Mouse (Mus musculus) kidney, adult 2 months (tissue): ENCODE results near the gene Tcf20. TPM values are rescaled to one million over a fixed set of nuclear protein-coding genes. Genes with fewer than 3 reads are reported as not detected.

ENCODE experiments used
- DNase-seq: peaks from one replicate; pipeline ENCODE4 v3.0.0; 2021
- H3K27ac ChIP-seq: fragments of 200-500 bp; 2 replicates; pipeline ENCODE4 v1.5.1; 2012; ENCODE audit warnings: low read depth, low read length, control low read depth, inconsistent platforms; ENCODE audit not compliant: insufficient read depth
- H3K27me3 ChIP-seq: fragments of 200-500 bp; replicated peaks from 2 replicates; pipeline ENCODE4 v1.6.1; 2012; ENCODE audit warnings: mild to moderate bottlenecking, moderate library complexity, low read length, inconsistent platforms; ENCODE audit not compliant: control insufficient read depth, insufficient read depth
- H3K36me3 ChIP-seq: fragments of 200-500 bp; 2 replicates; pipeline ENCODE4 v1.6.1; 2012; ENCODE audit warnings: mild to moderate bottlenecking, moderate library complexity, low read length, inconsistent platforms; ENCODE audit not compliant: control insufficient read depth, insufficient read depth
- H3K4me1 ChIP-seq: fragments of 200-500 bp; 2 replicates; pipeline ENCODE4 v1.6.1; 2011; ENCODE audit warnings: low read length; ENCODE audit not compliant: control insufficient read depth, insufficient read depth
- H3K4me3 ChIP-seq: fragments of 200-500 bp; 2 replicates; pipeline ENCODE4 v1.5.1; 2011; ENCODE audit warnings: mild to moderate bottlenecking, low read depth, low read length, control low read depth; ENCODE audit not compliant: insufficient read depth
- CTCF ChIP-seq: fragments of 200-500 bp; conservative IDR thresholded peaks from 2 replicates; pipeline ENCODE4 v1.5.1; 2011; ENCODE audit warnings: low read depth, mild to moderate bottlenecking, control low read depth, low read length, moderate library complexity, mixed read lengths; ENCODE audit not compliant: insufficient read depth, insufficient read length
- POLR2A ChIP-seq: fragments of 200-500 bp; IDR thresholded peaks from one replicate; pipeline ENCODE4 v1.6.1; 2011; ENCODE audit warnings: low read depth, low read length, control low read depth
- WGBS: fragments of 180-500 bp; shearing (Covaris S2); methylation state at CpG from one replicate; pipeline ENCODE4 v1.1.7; 2018; 5-methylcytosine and 5-hydroxymethylcytosine counted together
- polyA plus RNA-seq: library from polyadenylated mRNA; depleted of rRNA; stranded (reverse); fragments of >200 nt; gene quantifications from 2 replicates; pipeline ENCODE4 v1.2.3, GENCODE M21; 2012

Gene Tcf20
- polyA plus RNA-seq, 1 experiment, result 18.1 TPM

DNA sequence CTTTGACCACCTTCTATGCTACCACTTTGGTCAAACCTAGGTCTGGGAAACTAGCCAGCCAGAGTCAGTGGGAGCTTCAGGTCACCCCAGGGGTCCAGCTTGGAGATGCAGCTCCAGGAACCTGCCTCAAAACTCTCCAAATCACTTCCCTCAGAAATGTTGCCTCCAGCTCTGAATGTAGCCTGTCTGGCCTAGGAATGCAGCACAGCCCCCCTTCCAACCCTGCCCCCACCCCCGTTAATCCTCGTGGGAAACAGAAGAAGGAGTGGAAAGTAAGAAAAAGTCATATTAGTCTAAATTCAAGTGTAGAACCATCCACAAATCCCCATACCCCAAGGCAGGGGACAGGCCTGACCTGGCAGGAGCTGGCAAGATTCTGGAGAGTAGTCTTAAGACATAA is 79.2 kb downstream of the Tcf20 start:
- no peak overlapping the region for H3K4me3 ChIP-seq
- no peaks in the 10 kb centered on the region for H3K4me1 ChIP-seq
- WGBS, result 54% methylated on average over 2 of the region's 2 CpGs
- no peak for TF ChIP-seq POLR2A
- no peak for TF ChIP-seq CTCF
- no peak overlapping the region for H3K27ac ChIP-seq
- no peaks in the 10 kb centered on the region; the same call in 1 of the 2 replicates for H3K27me3 ChIP-seq
- DNase-seq, result no peak
- H3K36me3 ChIP-seq, result no peaks in the 10 kb centered on the region

GRCm38 (mm10) chr15:82907306-82907705 is 80.4 kb downstream of the Tcf20 start:
- WGBS, result 86% methylated on average over 5 of the region's 5 CpGs
- TF ChIP-seq POLR2A, result no peak
- no peak for TF ChIP-seq CTCF

GRCm38 (mm10) chr15:82906574-82907061 is 81.1 kb downstream of the Tcf20 start:
- no peaks in the 10 kb centered on the region for H3K36me3 ChIP-seq
- H3K4me1 ChIP-seq, result no peaks in the 10 kb centered on the region
- TF ChIP-seq CTCF (0 out of 2 replicates have a peak, but pooled peaks have one; percentile 31), POLR2A (no peak)
- no peaks in the 10 kb centered on the region for H3K27me3 ChIP-seq
- DNase-seq, result no peak
- H3K4me3 ChIP-seq, result no peak overlapping the region
- H3K27ac ChIP-seq, result no peak overlapping the region
- WGBS, result 66% methylated on average over 7 of the region's 7 CpGs

More at GRCm38 (mm10) chr15:82907306-82907705, 80.4 kb downstream of the Tcf20 start:
- no peak for DNase-seq
- H3K27me3 ChIP-seq, result no peaks in the 10 kb centered on the region; the same call in 1 of the 2 replicates
- no peaks in the 10 kb centered on the region for H3K36me3 ChIP-seq
- H3K4me1 ChIP-seq, result no peaks in the 10 kb centered on the region
- no peak overlapping the region for H3K4me3 ChIP-seq
- no peak overlapping the region for H3K27ac ChIP-seq

- TF ChIP-seq CTCF (no peak), POLR2A (no peak)
- WGBS, result 85% methylated on average over 8 of the region's 8 CpGs
- no peaks in the 10 kb centered on the region for H3K4me1 ChIP-seq
- H3K27me3 ChIP-seq, result no peaks in the 10 kb centered on the region
- no peaks in the 10 kb centered on the region for H3K36me3 ChIP-seq
- DNase-seq, result peak; percentile 36
- H3K4me3 ChIP-seq, result no peak overlapping the region
- no peak overlapping the region for H3K27ac ChIP-seq
Observed at GRCm38 (mm10) chr15:82905431-82906395, 82.0 kb downstream of the Tcf20 start.

- no peak overlapping the region for H3K27ac ChIP-seq
- WGBS, result 79% methylated on average over 7 of the region's 7 CpGs
- TF ChIP-seq POLR2A (no peak), CTCF (no peak)
- no peaks in the 10 kb centered on the region for H3K4me1 ChIP-seq
- H3K4me3 ChIP-seq, result no peak overlapping the region
- no peaks in the 10 kb centered on the region for H3K36me3 ChIP-seq
- H3K27me3 ChIP-seq, result no peaks in the 10 kb centered on the region
- no peak for DNase-seq
Observed at GRCm38 (mm10) chr15:82904526-82904925, 83.1 kb downstream of the Tcf20 start.

GRCm38 (mm10) chr15:82902521-82902920 is 85.2 kb downstream of the Tcf20 start:
- TF ChIP-seq CTCF (no peak), POLR2A (no peak)
- no peak for DNase-seq
- H3K36me3 ChIP-seq, result no peaks in the 10 kb centered on the region
- H3K27me3 ChIP-seq, result no peaks in the 10 kb centered on the region
- H3K4me1 ChIP-seq, result peaks cover 3% of the 10 kb centered on the region; the same call in 1 of the 2 replicates
- H3K4me3 ChIP-seq, result no peak overlapping the region
- H3K27ac ChIP-seq, result no peak overlapping the region
- 80% methylated on average over 4 of the region's 4 CpGs for WGBS

DNA sequence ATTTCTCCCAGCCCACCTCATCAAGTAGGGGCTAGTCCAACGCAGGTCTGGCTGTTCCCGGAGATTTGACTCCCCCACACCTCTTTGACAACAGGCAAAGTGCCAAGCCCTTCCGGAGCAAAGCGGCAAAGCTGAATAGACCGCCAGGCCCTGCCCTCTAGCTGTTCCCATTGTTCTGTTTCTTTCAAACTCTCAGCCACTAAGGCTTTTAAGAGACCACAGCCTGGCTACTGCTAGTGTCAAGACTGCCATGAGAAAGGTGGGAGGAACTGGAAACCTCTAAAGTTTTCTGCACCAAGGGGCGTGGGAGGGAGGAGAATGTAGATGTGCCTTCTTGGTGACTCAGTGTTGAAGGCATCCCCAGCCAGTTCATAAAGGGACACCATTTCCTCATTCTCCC is 86.4 kb downstream of the Tcf20 start:
- WGBS, result 51% methylated on average over 6 of the region's 6 CpGs
- H3K4me3 ChIP-seq, result no peak overlapping the region
- H3K4me1 ChIP-seq, result peaks cover 3% of the 10 kb centered on the region; the same call in 1 of the 2 replicates
- no peaks in the 10 kb centered on the region for H3K36me3 ChIP-seq
- no peaks in the 10 kb centered on the region for H3K27me3 ChIP-seq
- no peak for TF ChIP-seq CTCF
- TF ChIP-seq POLR2A, result no peak
- H3K27ac ChIP-seq, result no peak overlapping the region
- no peak for DNase-seq
